Mouse (Mus musculus) stomach, embryonic 14.5 days (tissue): ENCODE results near the gene Cxcl14. TPM values are rescaled to one million over a fixed set of nuclear protein-coding genes. Genes with fewer than 3 reads are reported as not detected.

ENCODE experiments used
- ATAC-seq: fragments of 200-750 bp; cut with Nextera tagmentation; 2 replicates; pipeline ENCODE4 v1.8.0; 2017; ENCODE audit warnings: low read depth, moderate TSS enrichment; ENCODE audit not compliant: insufficient number of reproducible peaks, insufficient read depth, low FRiP score
- H3K27ac ChIP-seq: fragments of 300-500 bp; sonication (generic); 2 replicates; pipeline ENCODE4 v1.5.1; 2014; ENCODE audit warnings: mild to moderate bottlenecking, low read length, moderate library complexity, mixed read lengths
- H3K27me3 ChIP-seq: fragments of 300-500 bp; sonication (generic); 2 replicates; pipeline ENCODE4 v1.6.1; 2014; ENCODE audit warnings: low read length, control low read depth, mixed read lengths; ENCODE audit not compliant: control insufficient read depth, insufficient read depth
- H3K36me3 ChIP-seq: fragments of 300-500 bp; sonication (generic); 2 replicates; pipeline ENCODE4 v1.6.1; 2014; ENCODE audit warnings: mild to moderate bottlenecking, control low read depth, low read length, moderate library complexity, mixed read lengths; ENCODE audit not compliant: control insufficient read depth, insufficient read depth
- H3K4me1 ChIP-seq: fragments of 300-500 bp; sonication (generic); 2 replicates; pipeline ENCODE4 v1.6.1; 2014; ENCODE audit warnings: low read length, control low read depth, mixed read lengths; ENCODE audit not compliant: control insufficient read depth, insufficient read depth
- H3K4me2 ChIP-seq: fragments of 300-500 bp; sonication (generic); replicated peaks from 2 replicates; pipeline ENCODE4 v1.6.1; 2014; ENCODE audit warnings: low read depth, low read length, control low read depth
- H3K4me3 ChIP-seq: fragments of 300-500 bp; sonication (generic); 2 replicates; pipeline ENCODE4 v1.5.1; 2014; ENCODE audit warnings: low read depth, low read length, control low read depth
- H3K9ac ChIP-seq: fragments of 300-500 bp; sonication (generic); replicated peaks from 2 replicates; pipeline ENCODE4 v1.6.1; 2014; ENCODE audit warnings: low read depth, mild to moderate bottlenecking, control low read depth, low read length, moderate library complexity, mixed read lengths
- H3K9me3 ChIP-seq: fragments of 300-500 bp; sonication (generic); 2 replicates; pipeline ENCODE4 v1.6.1; 2016; ENCODE audit warnings: low read depth, low read length, control low read depth; ENCODE audit not compliant: control insufficient read depth
- WGBS: fragments of 180-500 bp; shearing (Covaris S2); extraction: QIAGEN DNeasy Blood & Tissue Kit; methylation state at CpG from one replicate; pipeline ENCODE4 v1.1.7; 2014; 5-methylcytosine and 5-hydroxymethylcytosine counted together
- polyA plus RNA-seq: library from polyadenylated mRNA; unstranded; fragments of >200 nt; fragmentation: Nextera tagmentation; extraction: Ambion mirVana; gene quantifications from 2 replicates; pipeline ENCODE4 v1.2.1, GENCODE M21; 2014

The Cxcl14 gene
- polyA plus RNA-seq, 1 experiment from 2014 or later = 17.3 TPM

- H3K27ac ChIP-seq = no peak overlapping the region
- H3K9ac ChIP-seq = no peak overlapping the region
- WGBS = 57% methylated on average over 4 of the region's 4 CpGs
- H3K36me3 ChIP-seq = no peaks in the 10 kb centered on the region
- no peak overlapping the region for H3K4me2 ChIP-seq
- H3K4me1 ChIP-seq = no peaks in the 10 kb centered on the region
- H3K27me3 ChIP-seq = no peaks in the 10 kb centered on the region
- H3K9me3 ChIP-seq = no peaks in the 10 kb centered on the region
- no peak for ATAC-seq
- no peak overlapping the region for H3K4me3 ChIP-seq
These were observed 8.1 kb upstream of the Cxcl14 start for GRCm38 (mm10) chr13:56304453-56304852.

GRCm38 (mm10) chr13:56299336-56299735, 3.0 kb upstream of the Cxcl14 start:
- Histone ChIP-seq H3K9ac (no peak overlapping the region), H3K27me3 (peaks cover 35% of the 10 kb centered on the region), H3K9me3 (no peaks in the 10 kb centered on the region), H3K27ac (no peak overlapping the region), H3K4me1 (0 out of 2 replicates have a peak, but pooled peaks cover 5% of the 10 kb centered on the region), H3K4me2 (no peak overlapping the region), H3K36me3 (no peaks in the 10 kb centered on the region), H3K4me3 (no peak overlapping the region)
- WGBS = 88% methylated on average over 11 of the region's 11 CpGs
- no peak for ATAC-seq

DNA sequence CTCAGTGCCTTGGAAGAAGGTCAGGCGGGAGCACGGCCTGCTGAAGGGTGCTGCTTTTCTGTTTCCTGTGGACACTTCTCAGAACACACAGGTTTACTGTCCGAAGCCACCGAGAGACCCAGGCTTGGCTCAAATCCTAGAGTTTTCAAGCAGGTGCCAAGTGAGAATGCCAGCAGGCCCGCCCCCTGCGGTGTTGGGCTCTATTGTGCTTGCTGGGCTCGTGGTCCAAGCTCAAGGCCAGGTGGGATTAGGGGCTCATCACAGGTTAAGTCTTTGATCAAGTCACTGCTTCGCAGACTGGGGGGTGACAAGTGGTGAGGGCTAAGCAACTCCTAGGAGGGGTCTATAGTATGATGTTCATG, 289 bp upstream of the Cxcl14 start:
- no peak overlapping the region for H3K9ac ChIP-seq
- WGBS = 6% methylated on average over 8 of the region's 8 CpGs

DNA sequence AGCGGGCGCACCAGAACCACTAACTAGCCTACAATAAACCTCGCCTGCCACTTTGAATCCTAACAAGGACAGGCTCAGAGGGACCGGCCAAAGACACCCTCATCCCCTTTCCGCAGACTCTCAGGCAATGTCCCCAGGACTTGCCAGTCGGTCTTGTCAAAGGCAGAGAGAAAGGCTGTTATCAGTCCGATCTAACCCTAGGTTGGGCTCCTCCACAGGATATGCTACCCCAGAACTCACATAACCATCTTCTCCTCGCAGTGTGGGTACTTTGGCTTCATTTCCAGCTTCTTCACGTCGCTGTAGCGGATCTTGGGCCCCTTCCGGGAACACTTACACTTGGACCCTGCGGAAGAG, 787 bp downstream of the Cxcl14 start:
- peak overlapping the region; percentile 38; the same call in 1 of the 2 replicates for H3K9ac ChIP-seq
- peak overlapping the region; percentile 43 for H3K4me3 ChIP-seq
- H3K27me3 ChIP-seq = peaks cover 41% of the 10 kb centered on the region
- H3K4me1 ChIP-seq = 0 out of 2 replicates have a peak, but pooled peaks cover 5% of the 10 kb centered on the region
- H3K4me2 ChIP-seq = peak overlapping the region; percentile 79
- 4% methylated on average over 13 of the region's 13 CpGs for WGBS
- no peaks in the 10 kb centered on the region for H3K36me3 ChIP-seq
- H3K27ac ChIP-seq = no peak overlapping the region
- no peaks in the 10 kb centered on the region for H3K9me3 ChIP-seq
- no peak for ATAC-seq

More for the DNA sequence above, 289 bp upstream of the Cxcl14 start:
- H3K4me1 ChIP-seq = 0 out of 2 replicates have a peak, but pooled peaks cover 5% of the 10 kb centered on the region
- H3K36me3 ChIP-seq = no peaks in the 10 kb centered on the region
- H3K27ac ChIP-seq = no peak overlapping the region
- no peaks in the 10 kb centered on the region for H3K9me3 ChIP-seq
- H3K27me3 ChIP-seq = peaks cover 41% of the 10 kb centered on the region
- peak overlapping the region; percentile 79 for H3K4me2 ChIP-seq
- H3K4me3 ChIP-seq = peak overlapping the region; percentile 43
- no peak for ATAC-seq

DNA sequence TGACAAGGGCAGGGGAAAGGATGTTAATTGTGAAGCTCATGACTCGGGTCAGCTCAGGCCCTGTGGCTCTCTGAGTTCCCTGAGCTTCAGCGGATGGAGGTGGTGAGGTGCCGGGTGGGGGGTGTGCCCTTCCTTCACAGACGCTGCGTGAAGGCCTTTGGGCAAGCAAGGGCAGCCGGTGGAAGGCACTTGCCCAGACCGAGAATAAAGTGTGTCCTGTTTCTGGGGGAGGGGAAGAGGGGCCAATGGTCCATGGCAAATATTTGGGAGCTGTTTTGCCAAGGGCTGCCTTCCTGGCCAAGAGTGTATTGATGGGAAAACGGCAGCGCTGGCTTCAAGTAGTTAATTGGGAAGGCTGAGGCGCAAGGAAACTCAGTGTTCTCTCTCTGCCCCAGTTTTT, 1.4 kb downstream of the Cxcl14 start:
- Histone ChIP-seq H3K4me3 (peak overlapping the region; percentile 43; the same call in 1 of the 2 replicates), H3K27me3 (peaks cover 41% of the 10 kb centered on the region), H3K4me1 (0 out of 2 replicates have a peak, but pooled peaks cover 5% of the 10 kb centered on the region), H3K9me3 (no peaks in the 10 kb centered on the region), H3K4me2 (peak overlapping the region; percentile 79; the same call in 1 of the 2 replicates), H3K9ac (no peak overlapping the region), H3K36me3 (no peaks in the 10 kb centered on the region), H3K27ac (no peak overlapping the region)
- WGBS = 16% methylated on average over 10 of the region's 10 CpGs
- ATAC-seq = no peak

DNA sequence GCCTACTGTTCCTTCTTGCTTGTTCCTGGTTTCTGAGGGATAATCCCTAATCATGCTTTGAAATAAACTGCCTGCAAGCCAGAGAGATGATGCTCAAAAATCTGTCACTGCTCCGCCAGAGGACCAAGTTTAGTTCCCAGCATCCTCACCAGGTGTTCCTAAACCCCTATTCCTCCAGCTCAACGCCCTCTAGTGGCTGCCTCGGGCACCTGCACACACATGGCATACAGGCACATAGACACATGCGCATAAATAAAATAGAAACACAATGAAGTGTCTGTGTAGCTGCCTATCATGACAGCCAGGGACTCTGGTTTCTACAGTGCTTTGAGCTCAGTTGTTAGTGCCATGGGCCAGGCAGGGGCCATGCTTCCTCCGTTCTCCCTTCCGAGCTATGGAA, 6.4 kb downstream of the Cxcl14 start:
- 78% methylated on average over 6 of the region's 6 CpGs for WGBS

GRCm38 (mm10) chr13:56289261-56289660, 7.1 kb downstream of the Cxcl14 start:
- 52% methylated on average over 11 of the region's 11 CpGs for WGBS

More for the DNA sequence above, 6.4 kb downstream of the Cxcl14 start:
- ATAC-seq = no peak
- Histone ChIP-seq H3K4me2 (no peak overlapping the region), H3K4me3 (no peak overlapping the region), H3K9me3 (no peaks in the 10 kb centered on the region), H3K27me3 (peaks cover 9% of the 10 kb centered on the region), H3K36me3 (no peaks in the 10 kb centered on the region), H3K27ac (no peak overlapping the region), H3K4me1 (no peaks in the 10 kb centered on the region), H3K9ac (no peak overlapping the region)

GRCm38 (mm10) chr13:56288601-56289000, 7.8 kb downstream of the Cxcl14 start:
- H3K36me3 ChIP-seq = no peaks in the 10 kb centered on the region
- no peak for ATAC-seq
- no peak overlapping the region for H3K4me2 ChIP-seq
- no peak overlapping the region for H3K9ac ChIP-seq
- no peak overlapping the region for H3K4me3 ChIP-seq
- no peaks in the 10 kb centered on the region for H3K9me3 ChIP-seq
- WGBS = 37% methylated on average over 4 of the region's 4 CpGs
- H3K27me3 ChIP-seq = no peaks in the 10 kb centered on the region; the same call in 1 of the 2 replicates
- H3K27ac ChIP-seq = no peak overlapping the region
- no peaks in the 10 kb centered on the region for H3K4me1 ChIP-seq

More at GRCm38 (mm10) chr13:56289261-56289660, 7.1 kb downstream of the Cxcl14 start:
- H3K9me3 ChIP-seq = no peaks in the 10 kb centered on the region
- no peaks in the 10 kb centered on the region for H3K4me1 ChIP-seq
- H3K36me3 ChIP-seq = no peaks in the 10 kb centered on the region
- H3K9ac ChIP-seq = no peak overlapping the region
- ATAC-seq = no peak
- H3K4me2 ChIP-seq = no peak overlapping the region
- peaks cover 5% of the 10 kb centered on the region for H3K27me3 ChIP-seq
- no peak overlapping the region for H3K27ac ChIP-seq
- no peak overlapping the region for H3K4me3 ChIP-seq

GRCm38 (mm10) chr13:56287091-56287490, 9.3 kb downstream of the Cxcl14 start:
- no peak overlapping the region for H3K4me3 ChIP-seq
- no peak overlapping the region for H3K27ac ChIP-seq
- no peaks in the 10 kb centered on the region for H3K27me3 ChIP-seq
- no peaks in the 10 kb centered on the region for H3K4me1 ChIP-seq
- no peak for ATAC-seq
- no peak overlapping the region for H3K9ac ChIP-seq
- no peaks in the 10 kb centered on the region for H3K36me3 ChIP-seq
- WGBS = 86% methylated on average over 9 of the region's 9 CpGs
- no peak overlapping the region for H3K4me2 ChIP-seq
- H3K9me3 ChIP-seq = no peaks in the 10 kb centered on the region
